Mouse (Mus musculus) thymus, adult 2 months (tissue): ENCODE measurements at regions not wholly inside any gene's neighbourhood (a gene's known extent, or its start where the extent isn't known, plus 50 kb on each side); places are given as distances from the start of the nearest gene placed in this dataset.

ENCODE experiments used
- CTCF ChIP-seq: fragments of 200-500 bp; IDR thresholded peaks from 2 replicates; pipeline ENCODE4 v1.5.1; 2012; ENCODE audit warnings: mild to moderate bottlenecking, control low read depth, low read length, moderate library complexity, borderline replicate concordance; ENCODE audit not compliant: control insufficient read depth, poor library complexity, insufficient read depth; ENCODE audit errors: extremely low read depth
- POLR2A ChIP-seq: fragments of 200-500 bp; IDR thresholded peaks from 2 replicates; pipeline ENCODE4 v1.6.1; 2012; ENCODE audit warnings: mild to moderate bottlenecking, low read length, control low read depth, moderate library complexity; ENCODE audit not compliant: control insufficient read depth, poor library complexity, insufficient read depth; ENCODE audit errors: extremely low read depth

- TF ChIP-seq CTCF (no peak), POLR2A (no peak)
Observed at GRCm38 (mm10) chr12:114285082-114285481, 741.4 kb downstream of the Adam6a start.
